Mouse (Mus musculus) megakaryocyte, adult 5-6 weeks (primary cell): ENCODE data around the gene Gm14137. TPM values are rescaled to one million over a fixed set of nuclear protein-coding genes. Genes with fewer than 3 reads are reported as not detected.

Experiments used
- ATAC-seq: 2 replicates; pipeline ENCODE4 v1.8.0; 2016; ENCODE audit warnings: mild to moderate bottlenecking, inconsistent platforms; ENCODE audit not compliant: poor library complexity, severe bottlenecking
- total RNA-seq, 2 experiments: library from RNA; stranded (forward) in 1 of 2; stranded (reverse) in 1 of 2; fragments of 153-499, 151-499 nt in 1 of 2; fragments of 221-1000, 200-1000 nt in 1 of 2; gene quantifications; 2 replicates each; pipeline versions ENCODE4 v1.2.3 to v1.2.4; 2015 to 2017

Gm14137 gene
- total RNA-seq (2015) (not detected in 2 replicates), total RNA-seq (2017) (not detected in 2 replicates)

DNA sequence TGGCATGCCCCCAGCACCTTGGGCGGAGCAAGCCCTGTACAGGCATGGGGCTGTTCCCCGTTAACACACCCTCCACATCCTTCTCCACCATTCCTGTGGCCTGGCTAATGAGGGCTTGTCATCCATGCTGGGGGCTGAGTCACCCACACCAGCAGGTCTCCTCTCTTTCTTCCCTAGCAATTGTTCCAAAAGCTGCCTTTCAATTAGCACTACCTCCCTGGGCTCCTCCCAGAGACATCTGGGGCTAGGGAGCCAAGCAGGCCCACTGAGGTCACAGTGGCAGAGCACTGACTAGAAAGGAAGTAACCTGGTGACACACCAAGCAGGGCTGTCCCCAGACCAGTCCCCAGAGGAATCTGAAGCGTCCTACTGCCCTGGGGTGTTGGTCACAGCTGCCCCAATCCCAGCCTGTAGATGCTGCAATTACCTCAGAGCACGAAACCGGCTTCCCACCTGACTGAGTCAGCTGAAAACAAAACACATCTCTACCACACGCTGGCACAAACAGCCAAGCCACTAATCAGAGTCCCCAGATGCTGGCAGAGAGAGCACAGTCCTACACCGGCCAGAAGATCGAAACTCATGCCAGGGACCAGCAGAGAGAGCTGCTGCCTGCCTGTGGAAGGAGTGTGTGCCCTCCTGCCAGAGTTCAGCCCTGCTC, at the start of gene Gm14137:
Gm14137 (plus strand) TSS at position 519 of the 661 bp plus-strand sequence.
- no peak for ATAC-seq

DNA sequence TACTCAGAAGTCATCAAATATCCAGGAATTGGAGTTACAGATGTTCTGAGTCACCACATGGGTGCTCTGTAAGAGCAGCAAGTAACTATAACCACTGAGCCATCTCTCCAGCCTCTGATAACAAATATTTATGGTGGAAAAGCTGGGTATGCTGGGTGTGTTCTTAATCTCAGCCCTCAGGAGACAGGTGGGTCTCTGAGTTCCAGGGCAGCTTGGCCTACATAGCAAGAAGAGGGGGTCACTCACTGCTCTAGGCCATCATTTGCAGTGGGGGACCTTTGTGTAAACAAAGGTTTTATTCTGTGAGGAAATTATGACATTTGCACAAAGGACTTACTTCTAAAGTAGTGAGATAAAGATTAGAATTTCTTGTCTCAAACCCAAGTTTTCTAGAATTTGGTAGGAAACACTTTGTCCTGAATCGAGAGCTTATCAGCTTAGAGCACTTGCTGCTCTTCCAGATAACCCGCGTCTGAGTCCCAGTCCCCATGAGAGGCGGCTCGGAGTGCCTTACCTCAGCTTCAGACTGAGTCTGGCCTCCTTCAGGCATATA, 37.9 kb upstream of the Gm14137 start:
- no peak for ATAC-seq

DNA sequence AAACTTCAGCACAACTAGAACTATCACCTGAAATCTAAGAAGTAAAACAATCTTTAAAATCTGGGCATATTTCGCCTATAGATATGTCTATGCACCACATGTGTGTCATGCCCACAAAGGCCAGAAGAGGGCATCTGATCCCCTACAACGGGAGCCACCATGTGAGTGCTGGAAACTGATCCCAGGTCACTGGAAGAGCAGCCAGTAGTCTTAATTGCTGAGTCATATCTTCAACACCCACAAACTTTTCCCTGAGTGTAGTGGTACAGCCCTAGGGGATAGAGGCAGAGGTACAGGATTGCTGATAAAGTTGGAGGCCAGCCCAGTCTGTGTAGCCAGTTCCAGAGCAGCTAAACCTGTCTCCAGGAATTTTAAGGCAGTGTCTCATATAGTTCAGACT, 29.1 kb upstream of the Gm14137 start:
- no peak for ATAC-seq

DNA sequence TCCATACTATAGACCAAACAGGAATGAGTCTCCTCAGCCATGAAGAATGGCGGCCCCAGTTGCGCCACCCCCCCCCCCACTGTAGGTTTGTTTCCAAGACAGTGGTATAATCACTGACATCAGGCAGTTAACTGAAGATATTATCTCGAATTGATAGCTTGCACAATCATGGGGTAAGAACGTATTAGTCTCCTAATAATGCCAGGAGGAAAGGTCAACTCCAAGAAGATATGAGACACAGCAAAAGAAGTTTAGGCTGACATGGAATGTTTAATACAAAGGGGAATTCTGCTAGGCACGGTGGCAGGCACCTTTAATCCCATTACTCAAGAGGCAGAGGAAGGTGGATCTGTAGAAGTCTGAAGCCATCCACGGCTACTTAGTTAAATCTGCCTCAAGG, 27.9 kb upstream of the Gm14137 start:
- ATAC-seq, result no peak

DNA sequence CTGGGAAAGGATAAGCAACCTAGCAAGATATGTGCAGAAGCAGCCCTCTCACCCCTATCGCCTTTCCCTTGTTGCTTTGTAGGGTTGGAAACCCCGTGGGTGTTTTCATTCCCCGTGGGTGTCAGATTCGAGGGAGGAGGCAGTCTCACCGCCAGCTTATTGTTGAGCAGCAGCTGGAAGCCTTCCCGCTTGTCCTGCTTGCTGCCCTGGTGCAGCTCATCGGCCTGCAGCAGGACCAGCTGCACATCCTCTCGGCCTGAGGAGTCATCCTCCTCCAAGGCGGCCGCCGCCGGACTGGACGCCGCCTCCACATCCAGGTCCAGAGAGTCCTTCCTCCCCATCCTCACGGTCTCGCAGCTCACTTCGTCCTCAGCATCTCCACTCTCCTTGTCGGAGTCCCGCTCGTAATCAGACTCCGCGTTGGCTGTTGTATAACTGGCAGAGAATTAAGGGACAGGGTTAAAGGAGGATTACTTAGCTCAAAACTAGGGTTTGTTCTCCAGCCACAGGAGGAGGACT, 27.1 kb upstream of the Gm14137 start:
- ATAC-seq, result no peak

DNA sequence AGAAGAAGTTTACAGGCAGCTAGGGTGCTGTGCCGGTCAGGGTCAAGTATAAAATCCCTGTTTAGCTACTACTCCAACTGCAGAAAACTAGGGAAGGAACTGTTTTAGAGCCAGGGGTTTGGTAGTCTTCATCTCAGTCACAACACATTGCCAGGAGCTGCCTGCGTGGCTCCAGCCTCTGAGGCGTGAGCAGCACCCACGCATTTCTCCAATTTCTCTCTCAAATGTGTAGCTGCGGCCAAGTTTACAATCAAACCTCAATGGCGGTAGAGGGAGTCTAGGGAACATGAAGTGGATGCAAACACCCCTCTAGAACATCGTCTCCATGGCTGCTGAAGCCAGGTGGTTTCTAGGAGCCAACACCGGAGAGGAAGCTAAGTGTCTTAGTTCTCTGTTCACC, 26.5 kb upstream of the Gm14137 start:
- ATAC-seq, result no peak

DNA sequence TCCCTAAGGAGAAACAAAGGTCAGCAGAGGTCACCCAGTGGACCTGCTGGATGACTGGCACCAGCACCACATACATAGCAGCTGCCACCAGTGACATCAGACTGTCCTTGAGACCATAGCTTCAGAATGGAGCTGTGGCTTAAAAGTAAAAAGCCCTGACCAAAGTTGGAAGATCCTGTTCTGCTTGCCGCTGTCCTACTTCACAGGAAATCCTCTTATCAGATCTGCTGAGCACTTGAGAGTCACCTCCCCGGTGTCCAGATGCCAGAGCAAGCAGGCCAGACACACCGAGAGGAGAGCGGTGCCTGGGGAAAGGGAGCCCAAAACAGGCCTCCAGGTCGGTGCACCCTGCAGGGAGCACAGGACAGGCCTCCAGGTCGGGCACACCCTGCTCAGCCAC, 22.1 kb upstream of the Gm14137 start:
- no peak for ATAC-seq

DNA sequence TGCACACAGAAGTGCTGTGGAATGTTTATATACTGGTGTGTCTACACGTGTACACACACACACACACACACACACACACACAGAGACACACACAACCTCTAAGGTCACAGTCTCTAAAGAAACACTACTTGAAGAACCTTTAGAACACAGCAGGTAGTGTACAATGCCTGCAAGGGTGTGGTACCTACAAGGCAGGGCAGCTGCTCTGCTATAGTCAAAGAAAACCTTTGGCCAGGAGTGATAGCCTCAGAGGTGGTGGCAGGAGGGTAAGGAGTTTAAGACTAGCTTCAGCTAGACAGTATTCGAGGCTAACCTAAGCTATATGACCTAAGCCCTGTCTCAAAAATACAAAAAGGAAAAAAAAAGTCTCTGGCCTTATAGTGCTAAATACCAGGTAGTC, 19.6 kb upstream of the Gm14137 start:
- no peak for ATAC-seq

DNA sequence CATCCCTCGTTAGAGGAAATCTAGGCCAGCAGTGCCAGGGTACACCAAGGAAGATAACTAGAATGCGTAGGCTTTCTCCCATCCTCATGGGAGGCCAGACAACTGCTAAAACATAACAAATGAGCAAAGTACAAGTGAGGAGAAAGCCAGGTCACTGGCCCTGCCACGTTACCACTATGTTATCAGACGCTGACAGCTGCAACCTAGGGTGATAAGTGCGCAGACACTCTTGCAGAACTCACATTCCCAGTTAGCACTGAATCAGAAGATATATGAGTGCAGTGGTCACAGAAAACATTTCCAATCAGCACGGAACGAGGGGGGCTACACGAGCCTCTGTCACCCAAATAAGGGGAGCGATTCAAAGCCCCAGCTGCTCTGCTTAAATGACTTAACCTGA, 18.9 kb upstream of the Gm14137 start:
- no peak for ATAC-seq

DNA sequence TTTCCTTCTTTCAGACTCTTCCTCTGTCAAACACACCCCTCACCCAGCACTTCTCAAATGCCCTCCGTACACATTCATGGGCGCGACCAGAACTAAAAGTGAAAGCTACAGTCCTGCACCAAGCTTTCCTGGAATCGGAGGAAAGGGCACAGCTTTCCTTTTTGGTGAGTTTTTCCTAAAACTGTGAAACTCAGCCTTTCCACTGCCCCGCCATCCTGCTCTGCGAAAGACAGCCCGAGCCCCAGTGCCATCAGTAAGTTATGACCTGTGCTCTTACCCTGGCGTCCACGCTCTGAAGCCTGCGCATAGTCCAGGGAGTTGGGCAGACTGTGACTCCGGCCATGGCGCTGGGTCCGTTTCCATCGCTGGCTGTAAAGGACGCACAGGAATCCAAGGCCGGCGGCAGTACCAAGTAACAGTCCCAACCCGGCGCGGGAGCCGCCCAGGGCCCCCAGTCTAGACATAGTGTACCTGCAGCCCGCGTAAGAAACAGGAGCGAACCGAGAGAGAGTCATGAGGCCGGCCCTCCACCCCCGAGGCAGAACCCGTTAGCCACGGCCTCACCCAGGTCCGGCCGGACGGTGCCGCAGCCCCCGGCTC, 18.1 kb upstream of the Gm14137 start:
- ATAC-seq, result peak; percentile 24

DNA sequence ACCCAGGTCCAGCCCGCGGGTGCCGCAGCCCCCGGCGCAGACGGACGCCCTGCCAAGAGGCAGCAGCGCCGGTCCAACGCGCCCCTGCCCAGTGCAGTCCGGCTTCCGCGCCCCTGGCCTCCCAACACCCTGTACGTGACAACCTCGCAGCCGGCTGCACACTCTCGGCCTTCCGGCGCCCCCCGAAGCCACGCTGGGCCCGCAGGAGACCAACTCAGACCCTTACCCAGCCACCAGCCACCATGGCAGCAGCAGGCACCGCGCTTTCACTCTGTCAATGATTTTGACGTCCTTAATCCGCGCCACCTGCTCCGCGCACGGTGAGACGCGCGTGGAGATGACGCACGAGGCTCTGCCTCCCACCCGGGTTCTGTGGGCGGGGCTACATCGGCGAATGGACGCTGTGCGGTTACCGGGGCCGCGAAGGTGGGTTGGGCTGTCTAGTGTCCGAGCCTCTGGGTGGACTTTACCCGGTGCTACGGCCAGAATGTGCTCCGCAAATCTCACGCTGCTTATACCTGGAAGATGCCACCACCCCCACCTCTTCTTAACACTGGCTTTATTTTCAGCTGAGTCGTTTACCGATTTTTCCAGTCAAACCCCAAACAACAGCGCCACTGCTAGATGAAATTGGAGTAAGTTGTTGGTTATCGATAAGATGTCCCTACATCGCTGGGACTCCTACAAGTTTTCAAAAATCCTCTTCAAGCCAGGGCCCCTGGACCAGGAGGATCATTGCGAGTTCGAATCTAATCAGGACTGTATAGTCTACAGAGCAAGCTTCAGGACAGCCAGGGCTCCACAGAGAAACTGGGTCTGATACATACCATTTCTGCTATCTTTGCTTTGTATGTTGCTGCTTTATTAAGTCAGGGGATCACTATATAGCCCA, 17.4 kb upstream of the Gm14137 start, which contains the start of gene Rmdn3:
Rmdn3 (minus strand) TSS at position 354 of the 892 bp plus-strand sequence.
- ATAC-seq, result peak; percentile 97

DNA sequence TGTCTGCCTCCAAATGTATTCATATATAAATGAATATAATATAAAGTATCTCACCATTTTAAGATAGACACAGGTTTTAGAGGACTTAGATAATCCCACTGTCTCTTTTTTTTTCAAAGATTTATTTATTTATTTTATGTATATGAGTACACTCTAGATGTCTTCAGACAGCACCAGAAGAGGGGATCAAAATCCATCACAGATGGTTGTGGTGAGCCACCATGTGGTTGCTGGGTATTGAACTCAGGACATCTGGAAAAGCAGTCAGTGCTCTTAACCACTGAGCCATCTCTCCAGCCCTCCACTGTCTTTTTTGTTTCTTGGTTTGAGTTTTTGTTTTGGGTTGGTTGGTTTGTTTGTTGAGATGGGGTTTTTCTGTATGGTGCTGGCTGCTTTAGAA, 16.5 kb upstream of the Gm14137 start:
- no peak for ATAC-seq

DNA sequence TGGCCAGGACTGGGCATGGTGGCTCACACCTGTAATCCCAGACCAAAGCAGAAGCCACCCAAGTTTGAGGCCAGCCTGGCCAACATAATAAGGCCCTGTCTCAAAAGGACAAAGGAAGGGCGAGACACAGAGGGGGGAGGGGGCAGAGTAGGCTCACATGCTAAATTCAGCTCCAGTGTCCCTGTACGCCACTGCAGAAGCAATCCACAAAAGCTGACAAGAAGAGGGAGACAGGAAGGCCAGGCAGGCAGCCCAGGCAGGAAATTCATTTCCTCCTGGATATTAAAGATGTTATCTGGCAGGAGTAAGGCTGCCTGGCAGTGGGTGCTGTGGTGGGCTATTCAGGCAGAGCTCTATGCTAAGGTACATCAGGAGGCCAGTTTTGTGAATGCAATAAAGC, 13.1 kb upstream of the Gm14137 start:
- ATAC-seq, result no peak

DNA sequence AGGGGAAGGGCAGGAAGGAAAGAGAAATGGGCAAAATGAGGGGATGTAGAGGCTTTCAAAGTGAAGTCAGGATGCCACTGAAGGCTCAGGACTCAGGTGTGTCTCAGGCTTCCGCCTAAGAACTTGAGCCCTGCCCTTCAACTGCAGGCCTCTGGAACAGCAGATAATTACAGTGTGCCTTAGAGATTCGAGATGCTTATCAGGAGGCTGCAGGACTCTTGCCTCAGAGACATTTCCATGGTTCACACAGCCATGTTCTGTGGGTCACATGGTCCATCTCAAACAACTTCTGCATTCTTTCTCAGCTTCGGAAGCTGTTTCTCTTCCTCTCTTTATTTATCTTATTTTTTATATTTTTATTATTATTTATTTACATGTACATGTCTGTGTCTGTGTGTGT, 11.2 kb upstream of the Gm14137 start:
- ATAC-seq, result peak; percentile 29; the same call in 1 of the 2 replicates

DNA sequence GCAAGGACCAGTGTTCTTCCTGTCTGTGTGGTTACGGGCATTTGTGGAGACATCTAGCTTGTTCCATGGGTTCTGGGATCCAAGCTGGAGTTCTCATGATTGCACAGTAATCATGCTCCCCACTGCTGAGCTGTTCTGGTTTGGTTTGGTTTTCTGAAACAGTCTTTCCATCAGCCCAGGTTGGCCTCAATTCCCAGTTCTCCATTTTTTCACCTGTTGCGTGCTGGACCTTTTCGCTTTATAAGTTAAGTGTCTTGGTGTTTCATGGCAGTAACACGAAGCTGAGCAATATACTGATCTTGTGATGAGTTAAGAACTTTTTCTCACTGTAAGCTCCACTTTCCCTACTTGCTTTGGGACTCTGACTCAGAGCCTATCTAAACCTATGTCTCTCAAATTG, 10.3 kb upstream of the Gm14137 start:
- no peak for ATAC-seq

DNA sequence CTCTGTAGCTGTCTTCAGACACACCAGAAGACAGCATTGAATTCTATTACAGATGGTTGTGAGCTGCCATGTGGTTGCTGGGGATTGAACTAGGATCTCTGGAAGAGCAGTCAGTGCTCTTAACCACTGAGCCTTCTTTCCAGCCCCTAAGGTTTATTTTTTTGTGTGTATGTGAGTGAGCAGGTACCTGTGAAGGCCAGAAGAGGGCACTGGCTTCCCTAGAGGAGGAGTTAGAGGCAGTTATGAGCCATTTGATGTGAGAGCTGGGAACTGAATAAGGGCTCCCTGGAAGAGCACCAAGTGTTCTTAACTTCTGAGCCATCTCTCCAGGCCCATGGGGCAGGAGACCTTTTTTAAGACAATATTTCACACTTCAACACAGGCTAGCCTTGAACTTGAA, 8.9 kb upstream of the Gm14137 start:
- ATAC-seq, result no peak

DNA sequence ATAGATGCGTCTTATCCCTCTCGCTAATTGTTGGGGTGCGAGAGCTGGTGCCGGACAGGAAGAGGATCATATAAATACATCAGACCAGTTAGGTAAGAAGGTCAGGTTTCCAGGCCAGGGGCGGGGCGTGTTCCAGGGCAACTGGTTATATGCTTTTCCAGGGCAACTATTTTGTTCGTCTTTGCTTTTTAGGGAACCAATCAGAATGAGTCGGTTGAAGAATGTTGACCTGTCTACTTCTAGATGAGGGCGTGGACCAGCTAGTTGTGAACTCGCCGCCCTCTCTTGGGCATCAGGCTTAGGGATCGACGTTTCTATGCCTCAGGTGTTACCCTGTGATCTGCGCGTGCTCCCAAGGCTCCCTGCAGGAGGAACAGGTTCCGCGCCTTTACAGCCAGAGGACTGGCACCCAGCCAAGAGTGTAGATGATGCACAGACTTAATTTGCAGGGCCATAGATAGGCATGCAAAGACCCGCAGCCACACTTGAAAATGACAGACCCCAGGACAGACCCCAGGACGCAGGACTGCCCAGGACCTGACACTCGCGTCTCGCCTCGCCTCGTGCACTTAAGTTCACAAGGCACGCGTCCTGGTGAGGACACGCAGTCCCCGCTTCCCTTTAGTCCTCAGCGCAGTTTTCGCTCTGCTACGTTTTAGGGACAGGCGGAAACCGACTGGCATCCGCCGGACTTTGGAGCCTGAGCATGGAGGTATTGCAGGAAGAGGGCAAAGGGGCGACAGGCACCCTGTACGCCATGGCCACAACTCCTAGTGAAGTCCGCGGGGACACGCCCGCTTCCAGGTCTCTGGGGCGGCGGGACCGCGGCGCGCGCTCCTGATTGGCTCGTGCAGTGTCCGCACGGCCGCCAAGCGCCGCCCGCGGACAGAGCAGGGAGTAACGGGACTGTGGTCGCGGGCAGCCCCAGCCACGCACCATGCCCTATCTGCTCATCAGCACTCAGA, 7.1 kb upstream of the Gm14137 start, which contains the start of gene Gchfr:
Gchfr (plus strand) TSS at position 873 of the 965 bp plus-strand sequence.
- ATAC-seq, result peak; percentile 82

DNA sequence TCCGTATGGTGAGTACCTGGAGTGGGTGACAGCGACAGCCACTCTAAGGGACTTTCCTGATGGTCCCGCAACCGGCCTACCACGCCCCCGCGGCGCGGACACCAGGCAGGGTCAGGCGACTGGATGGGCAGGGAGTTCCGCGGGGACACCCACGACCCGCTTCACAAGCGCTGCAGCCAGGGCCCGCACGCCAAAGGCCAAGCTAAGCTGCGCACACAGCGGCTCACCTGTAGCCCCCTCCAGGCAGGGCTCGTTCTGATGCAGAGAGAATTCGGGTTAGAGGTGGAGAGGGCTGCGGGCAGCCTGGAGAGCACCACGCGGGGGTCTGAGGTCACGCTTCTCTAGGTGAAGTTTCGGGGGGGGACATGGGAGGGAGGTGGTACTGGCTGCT, 6.4 kb upstream of the Gm14137 start:
- no peak for ATAC-seq

DNA sequence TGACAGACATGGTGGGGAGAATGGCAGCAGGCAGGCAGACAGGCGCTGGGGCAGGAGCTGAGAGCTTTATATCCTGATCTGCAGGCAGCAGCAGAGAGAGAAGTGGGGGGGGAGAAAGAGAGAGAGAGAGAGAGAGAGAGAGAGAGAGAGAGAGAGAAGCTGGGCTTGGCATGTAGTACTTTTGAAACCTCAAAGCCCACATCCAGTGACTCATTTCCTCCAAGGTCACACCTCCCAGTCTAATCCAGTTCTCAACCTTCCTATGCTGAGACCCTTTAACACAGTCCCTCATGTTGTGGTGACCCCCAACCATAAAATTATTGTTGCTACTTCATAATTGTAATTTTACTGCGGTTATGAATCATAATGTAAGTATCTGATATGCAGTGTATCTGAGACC, 4.0 kb upstream of the Gm14137 start:
- ATAC-seq, result no peak

DNA sequence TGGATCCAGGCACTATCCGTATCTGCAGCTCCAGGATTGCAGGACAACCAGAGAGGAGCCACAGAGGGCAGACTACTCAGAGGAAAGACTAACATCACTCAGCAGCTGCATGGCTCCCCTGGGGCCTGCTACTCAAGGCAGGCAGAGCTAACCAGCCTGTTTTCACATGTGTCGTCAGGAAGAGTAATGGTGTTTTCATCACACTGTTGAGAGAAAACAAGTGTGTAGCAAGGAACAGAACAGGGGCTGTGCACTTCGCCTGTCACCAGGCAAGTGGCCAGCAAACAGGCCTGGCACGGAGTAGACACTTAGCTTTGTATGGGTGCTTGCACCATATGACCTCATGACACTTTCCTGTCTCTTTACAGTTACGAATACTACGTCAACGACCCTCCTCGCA, 2.7 kb upstream of the Gm14137 start:
- no peak for ATAC-seq
